14 mouse cellular contexts compared by ENCODE assay signal in the genomic region with DNA sequence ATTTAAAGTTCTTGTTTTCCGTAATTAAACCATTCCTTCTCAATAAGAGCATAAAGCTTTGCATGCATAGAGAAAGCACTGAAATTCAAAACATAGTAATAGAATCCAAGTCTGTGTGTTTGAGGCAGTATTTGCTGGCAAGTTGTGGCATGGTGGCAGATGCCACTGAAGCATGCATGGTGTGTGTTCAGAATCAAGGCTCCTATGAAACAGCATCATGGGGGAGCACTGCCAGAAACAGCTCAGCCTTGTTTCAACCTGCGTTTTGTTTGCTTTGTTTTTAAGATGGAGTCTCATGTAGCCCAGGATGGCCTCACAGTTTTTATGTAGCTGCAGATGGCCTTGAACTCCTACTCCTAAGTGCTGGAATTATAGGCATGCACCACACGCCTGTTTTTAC.
"Had no signal": no experiment of that assay in that cellular context is flagged by ENCODE, and none has a peak within 500 bp of the region (broad histone marks: within the 10 kb centered on the region; RNA-seq: fewer than 3 reads in every experiment).

No protein-coding gene starts in this region.

- H3K9ac ChIP-seq: kidney, embryonic 15.5 days; limb, embryonic 15.5 days; liver, embryonic 12.5 days; lung, embryonic 14.5 days; midbrain, embryonic 12.5 days; neural tube, embryonic 13.5 days; stomach, embryonic 15.5 days had no signal

- H3K36me3 ChIP-seq: limb, embryonic 15.5 days; liver, embryonic 12.5 days; midbrain, embryonic 12.5 days; neural tube, embryonic 13.5 days; stomach, embryonic 15.5 days had no signal

- ATAC-seq: liver, embryonic 12.5 days; midbrain, embryonic 16.5 days had no signal

- H3K4me3 ChIP-seq: kidney, embryonic 15.5 days; limb, embryonic 15.5 days; liver, embryonic 12.5 days; midbrain, embryonic 12.5 days; neural tube, embryonic 13.5 days; stomach, embryonic 15.5 days had no signal

- H3K9me3 ChIP-seq: kidney, embryonic 15.5 days; limb, embryonic 15.5 days; liver, embryonic 12.5 days; midbrain, embryonic 12.5 days; neural tube, embryonic 13.5 days; stomach, embryonic 15.5 days had no signal

- H3K27me3 ChIP-seq: kidney, embryonic 15.5 days; limb, embryonic 15.5 days; stomach, embryonic 15.5 days had no signal

- H3K4me2 ChIP-seq: kidney, embryonic 15.5 days; limb, embryonic 15.5 days; liver, embryonic 12.5 days; lung, embryonic 14.5 days; midbrain, embryonic 12.5 days; neural tube, embryonic 13.5 days; stomach, embryonic 15.5 days had no signal

- DNase-seq: kidney, adult 2 months; kidney, postnatal 14 days; lung, embryonic 14.5 days; lung, postnatal 10 days; lung, postnatal 4 days; retina, postnatal 1 day; thymus, postnatal 4 days had no signal

- H3K27ac ChIP-seq: kidney, embryonic 15.5 days; limb, embryonic 15.5 days; liver, embryonic 12.5 days; midbrain, embryonic 12.5 days; neural tube, embryonic 13.5 days; stomach, embryonic 15.5 days had no signal
